Mouse (Mus musculus): ENCODE measurements around the gene Tnip1. TPM values are rescaled to one million over a fixed set of nuclear protein-coding genes. Genes with fewer than 3 reads are reported as not detected.

Gene Tnip1
- polyA plus RNA-seq, 1 experiment from 2014 or later: 24.2 TPM

GRCm38 (mm10) chr11:54918273-54918672 is 44.4 kb downstream of the Tnip1 start:
- no peak for ATAC-seq (ENCODE audit: insufficient number of reproducible peaks, low FRiP score, low TSS enrichment, low read depth)
- H3K27me3 ChIP-seq: no peaks in the 10 kb centered on the region

GRCm38 (mm10) chr11:54917461-54917860 is 45.3 kb downstream of the Tnip1 start:
- no peak overlapping the region for H3K9ac ChIP-seq
- H3K27me3 ChIP-seq: no peaks in the 10 kb centered on the region
- WGBS: 95% methylated on average over 7 of the region's 7 CpGs
- no peak overlapping the region for H3K4me2 ChIP-seq
- no peak overlapping the region for H3K4me3 ChIP-seq
- no peak for ATAC-seq (ENCODE audit: insufficient number of reproducible peaks, low FRiP score, low TSS enrichment, low read depth)
- no peaks in the 10 kb centered on the region for H3K9me3 ChIP-seq
- no peak overlapping the region for H3K27ac ChIP-seq
- H3K4me1 ChIP-seq: no peaks in the 10 kb centered on the region
- H3K36me3 ChIP-seq: peaks cover 94% of the 10 kb centered on the region

More at GRCm38 (mm10) chr11:54918273-54918672, 44.4 kb downstream of the Tnip1 start:
- Histone ChIP-seq H3K27ac (no peak overlapping the region), H3K4me2 (no peak overlapping the region), H3K9ac (no peak overlapping the region), H3K4me1 (no peaks in the 10 kb centered on the region), H3K4me3 (no peak overlapping the region), H3K36me3 (peaks cover 94% of the 10 kb centered on the region), H3K9me3 (no peaks in the 10 kb centered on the region)
- 90% methylated on average over 4 of the region's 4 CpGs for WGBS

DNA sequence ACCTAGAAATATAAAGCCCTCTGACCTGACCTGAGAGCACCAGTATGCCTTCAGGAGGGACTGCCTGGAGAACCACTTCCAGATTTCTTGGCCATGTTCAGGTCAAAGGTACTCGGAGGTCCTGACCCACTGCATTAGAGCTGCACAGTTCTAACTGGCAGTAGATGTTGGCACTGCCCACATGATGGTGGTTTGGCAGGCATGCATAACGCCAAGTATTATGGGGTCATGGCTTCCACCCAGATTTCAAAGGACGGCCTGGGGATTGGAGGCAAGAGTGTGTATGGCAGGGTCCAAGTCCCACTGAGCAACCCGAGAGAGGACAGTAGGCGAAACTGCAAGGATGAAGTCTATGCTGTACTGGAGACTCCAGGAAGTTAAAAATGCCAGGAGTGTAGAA is 48.9 kb downstream of the Tnip1 start:
- no peaks in the 10 kb centered on the region for H3K27me3 ChIP-seq
- H3K4me3 ChIP-seq: no peak overlapping the region
- H3K4me2 ChIP-seq: no peak overlapping the region
- no peak overlapping the region for H3K27ac ChIP-seq
- peaks cover 91% of the 10 kb centered on the region for H3K36me3 ChIP-seq
- H3K4me1 ChIP-seq: no peaks in the 10 kb centered on the region
- 88% methylated on average over 5 of the region's 5 CpGs for WGBS
- ATAC-seq (ENCODE audit: insufficient number of reproducible peaks, low FRiP score, low TSS enrichment, low read depth): no peak
- H3K9me3 ChIP-seq: no peaks in the 10 kb centered on the region
- H3K9ac ChIP-seq: no peak overlapping the region

- H3K36me3 ChIP-seq: peaks cover 88% of the 10 kb centered on the region
- H3K4me3 ChIP-seq: no peak overlapping the region
- no peak overlapping the region for H3K4me2 ChIP-seq
- no peak overlapping the region for H3K27ac ChIP-seq
- no peaks in the 10 kb centered on the region for H3K4me1 ChIP-seq
- 87% methylated on average over 9 of the region's 9 CpGs for WGBS
- no peaks in the 10 kb centered on the region for H3K9me3 ChIP-seq
- no peak for ATAC-seq (ENCODE audit: insufficient number of reproducible peaks, low FRiP score, low TSS enrichment, low read depth)
- no peaks in the 10 kb centered on the region for H3K27me3 ChIP-seq
- H3K9ac ChIP-seq: no peak overlapping the region
These were observed 50.0 kb downstream of the Tnip1 start for GRCm38 (mm10) chr11:54912503-54913316.

- Histone ChIP-seq H3K27me3 (no peaks in the 10 kb centered on the region), H3K4me3 (no peak overlapping the region), H3K4me1 (no peaks in the 10 kb centered on the region), H3K9me3 (no peaks in the 10 kb centered on the region), H3K4me2 (no peak overlapping the region), H3K36me3 (peaks cover 80% of the 10 kb centered on the region), H3K9ac (no peak overlapping the region), H3K27ac (no peak overlapping the region)
- 89% methylated on average over 7 of the region's 7 CpGs for WGBS
- ATAC-seq (ENCODE audit: insufficient number of reproducible peaks, low FRiP score, low TSS enrichment, low read depth): no peak
These were observed 50.8 kb downstream of the Tnip1 start for GRCm38 (mm10) chr11:54911671-54912502.

DNA sequence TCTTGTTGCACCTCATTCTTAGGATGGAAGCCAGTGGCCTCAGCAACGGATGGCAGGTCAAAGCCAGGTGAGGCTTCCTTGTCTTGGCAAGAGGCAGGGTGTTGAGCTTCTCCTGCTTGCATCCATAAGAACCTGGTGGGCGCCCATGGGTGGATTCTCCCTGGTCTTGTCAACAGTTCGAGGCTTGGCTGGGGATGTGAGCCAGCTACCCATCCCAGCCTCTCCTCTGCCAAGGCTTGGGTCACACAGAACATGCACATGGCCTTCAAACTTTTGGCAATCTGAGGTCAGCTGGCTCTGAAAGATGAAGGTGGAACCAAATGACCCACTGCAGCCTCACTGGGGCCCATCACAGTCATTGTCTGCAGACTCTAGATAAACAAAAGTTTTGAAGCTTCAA is 51.5 kb downstream of the Tnip1 start:
- peaks cover 73% of the 10 kb centered on the region for H3K36me3 ChIP-seq
- no peak for ATAC-seq (ENCODE audit: insufficient number of reproducible peaks, low FRiP score, low TSS enrichment, low read depth)
- H3K4me1 ChIP-seq: no peaks in the 10 kb centered on the region
- H3K9ac ChIP-seq: no peak overlapping the region
- H3K27me3 ChIP-seq: no peaks in the 10 kb centered on the region
- H3K4me2 ChIP-seq: no peak overlapping the region
- H3K27ac ChIP-seq: no peak overlapping the region
- H3K4me3 ChIP-seq: no peak overlapping the region
- WGBS: 91% methylated on average over 3 of the region's 3 CpGs
- H3K9me3 ChIP-seq: no peaks in the 10 kb centered on the region

- H3K4me3 ChIP-seq: no peak overlapping the region
- H3K36me3 ChIP-seq: peaks cover 63% of the 10 kb centered on the region
- H3K9ac ChIP-seq: no peak overlapping the region
- H3K27me3 ChIP-seq: no peaks in the 10 kb centered on the region
- no peaks in the 10 kb centered on the region for H3K4me1 ChIP-seq
- WGBS: 89% methylated on average over 12 of the region's 12 CpGs
- ATAC-seq (ENCODE audit: insufficient number of reproducible peaks, low FRiP score, low TSS enrichment, low read depth): no peak
- no peak overlapping the region for H3K27ac ChIP-seq
- H3K4me2 ChIP-seq: no peak overlapping the region
- no peaks in the 10 kb centered on the region for H3K9me3 ChIP-seq
These were observed 52.5 kb downstream of the Tnip1 start for GRCm38 (mm10) chr11:54910081-54910665.

DNA sequence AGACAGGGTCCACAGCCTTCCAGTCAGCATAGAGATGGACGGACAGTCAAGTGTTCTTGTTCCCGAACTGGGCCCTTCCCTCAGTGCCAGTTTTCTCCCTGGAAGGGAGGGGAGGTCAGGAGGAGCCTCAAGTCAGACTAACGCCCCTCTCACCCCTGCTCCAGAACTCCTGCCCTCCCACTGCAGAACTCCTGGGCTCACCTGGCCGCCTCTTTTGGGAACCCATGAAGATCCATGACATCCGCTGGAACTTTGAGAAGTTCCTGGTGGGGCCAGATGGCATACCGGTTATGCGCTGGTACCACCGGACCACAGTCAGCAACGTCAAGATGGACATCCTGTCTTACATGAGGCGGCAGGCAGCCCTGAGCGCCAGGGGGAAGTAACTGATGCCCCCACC is 53.4 kb downstream of the Tnip1 start:
- Histone ChIP-seq H3K4me2 (no peak overlapping the region), H3K27ac (no peak overlapping the region), H3K9me3 (no peaks in the 10 kb centered on the region), H3K4me3 (no peak overlapping the region), H3K9ac (no peak overlapping the region), H3K27me3 (no peaks in the 10 kb centered on the region), H3K36me3 (peaks cover 54% of the 10 kb centered on the region), H3K4me1 (no peaks in the 10 kb centered on the region)
- 92% methylated on average over 11 of the region's 11 CpGs for WGBS
- no peak for ATAC-seq (ENCODE audit: insufficient number of reproducible peaks, low FRiP score, low TSS enrichment, low read depth)

DNA sequence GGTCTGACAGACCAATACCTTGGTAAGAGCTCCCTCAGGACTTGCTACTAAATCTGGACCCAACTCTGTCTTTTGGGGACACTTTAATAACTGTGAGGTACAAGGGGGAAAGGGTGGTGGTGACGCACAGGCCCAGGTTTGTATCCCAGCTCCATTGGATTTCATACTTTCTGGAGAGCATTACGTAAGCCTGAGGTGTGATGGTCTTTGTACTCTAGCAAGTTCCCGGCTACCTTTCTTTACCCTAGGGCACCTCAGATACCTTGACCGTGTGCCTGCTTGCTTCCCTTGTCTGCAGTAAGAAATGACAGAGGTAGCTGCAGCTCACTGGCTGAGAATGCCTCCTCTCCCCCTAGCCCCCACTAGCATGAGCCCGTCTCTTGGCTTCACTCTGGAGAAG is 55.5 kb downstream of the Tnip1 start:
- no peak overlapping the region for H3K4me3 ChIP-seq
- no peak overlapping the region for H3K9ac ChIP-seq
- ATAC-seq (ENCODE audit: insufficient number of reproducible peaks, low FRiP score, low TSS enrichment, low read depth): no peak
- 0 out of 2 replicates have a peak, but pooled peaks cover 2% of the 10 kb centered on the region for H3K27me3 ChIP-seq
- peaks cover 12% of the 10 kb centered on the region for H3K4me1 ChIP-seq
- H3K9me3 ChIP-seq: no peaks in the 10 kb centered on the region
- WGBS: 82% methylated on average over 5 of the region's 5 CpGs
- H3K36me3 ChIP-seq: peaks cover 37% of the 10 kb centered on the region; the same call in 1 of the 2 replicates
- no peak overlapping the region for H3K4me2 ChIP-seq
- no peak overlapping the region for H3K27ac ChIP-seq

GRCm38 (mm10) chr11:54906466-54906865 is 56.3 kb downstream of the Tnip1 start:
- Histone ChIP-seq H3K4me2 (no peak overlapping the region), H3K27ac (no peak overlapping the region), H3K27me3 (0 out of 2 replicates have a peak, but pooled peaks cover 2% of the 10 kb centered on the region), H3K4me1 (peaks cover 13% of the 10 kb centered on the region), H3K4me3 (no peak overlapping the region), H3K36me3 (peaks cover 31% of the 10 kb centered on the region; the same call in 1 of the 2 replicates), H3K9me3 (no peaks in the 10 kb centered on the region), H3K9ac (no peak overlapping the region)
- no peak for ATAC-seq (ENCODE audit: insufficient number of reproducible peaks, low FRiP score, low TSS enrichment, low read depth)
- WGBS: 74% methylated on average over 4 of the region's 4 CpGs

DNA sequence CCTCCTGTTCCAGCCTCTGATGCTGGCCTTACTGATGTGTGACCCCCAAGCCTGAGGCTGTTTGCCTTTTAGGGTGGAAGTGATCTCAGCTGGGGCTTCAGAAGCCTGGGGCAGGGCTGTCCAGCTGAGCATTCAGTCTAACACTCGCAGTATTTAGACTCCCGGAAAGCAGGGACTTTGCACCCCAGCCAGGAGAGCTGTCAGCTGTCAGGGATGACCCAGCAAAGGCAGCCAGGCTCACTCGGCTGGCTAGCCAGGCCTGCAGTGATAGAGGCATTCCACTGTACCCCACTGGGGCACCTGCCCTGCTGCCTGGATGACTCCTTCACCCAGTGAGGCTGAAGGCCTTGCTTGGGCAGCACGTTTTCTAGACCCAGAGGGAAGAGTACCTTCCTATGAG is 56.8 kb downstream of the Tnip1 start:
- no peak overlapping the region for H3K27ac ChIP-seq
- ATAC-seq (ENCODE audit: insufficient number of reproducible peaks, low FRiP score, low TSS enrichment, low read depth): no peak
- H3K9me3 ChIP-seq: no peaks in the 10 kb centered on the region
- 0 out of 2 replicates have a peak, but pooled peaks cover 2% of the 10 kb centered on the region for H3K27me3 ChIP-seq
- peaks cover 13% of the 10 kb centered on the region for H3K4me1 ChIP-seq
- H3K36me3 ChIP-seq: peaks cover 26% of the 10 kb centered on the region; the same call in 1 of the 2 replicates
- no peak overlapping the region for H3K4me3 ChIP-seq
- 64% methylated on average over 4 of the region's 4 CpGs for WGBS
- no peak overlapping the region for H3K9ac ChIP-seq
- H3K4me2 ChIP-seq: no peak overlapping the region
